Mouse (Mus musculus): ENCODE measurements around the gene Bbs5.
"Not testable (repeated sequence)": the region's sequence is repeated elsewhere in the genome, so short reads cannot be mapped to it uniquely, and the experiment has no call there.

Bbs5 gene

DNA sequence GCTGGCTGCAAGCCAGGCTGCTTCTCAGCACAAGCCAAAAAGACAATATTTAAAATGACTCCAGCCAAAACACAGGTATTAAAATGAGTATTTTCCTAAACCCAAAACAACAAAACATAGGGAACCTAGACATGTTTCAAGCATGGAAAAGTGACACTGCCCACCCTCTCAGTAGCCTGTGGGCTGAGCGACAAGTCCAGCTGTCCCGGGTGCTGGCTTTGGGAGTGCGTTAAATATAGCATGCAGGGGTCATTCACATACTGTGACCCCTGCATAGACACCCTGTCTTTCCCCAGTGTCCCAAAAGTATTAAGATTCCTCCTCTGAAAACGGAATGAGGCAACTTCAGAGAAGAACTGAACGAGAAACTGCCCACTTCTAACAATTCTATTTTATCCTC, 26.8 kb downstream of the Bbs5 start:
- no peak for DNase-seq

DNA sequence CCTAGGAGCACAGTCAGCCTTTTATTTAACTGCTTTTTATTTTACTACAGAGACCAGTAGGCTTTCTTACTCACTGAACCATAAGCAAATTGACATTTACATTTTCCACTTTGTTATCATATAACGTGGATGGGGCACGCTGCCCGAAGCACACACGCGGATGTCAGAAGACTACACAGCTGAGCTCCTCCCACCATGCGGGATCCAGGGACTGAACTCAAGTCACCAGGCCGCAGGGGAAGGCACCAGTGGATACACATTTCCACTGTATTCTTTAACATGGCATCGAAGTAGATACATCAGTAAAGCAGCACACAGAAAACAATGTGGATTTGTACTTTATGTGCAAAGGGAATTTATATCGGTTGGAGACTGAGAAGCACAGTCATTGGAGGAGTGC, 28.3 kb downstream of the Bbs5 start:
- no peak for DNase-seq

- peak; percentile 11 for DNase-seq
These were observed 29.7 kb downstream of the Bbs5 start for GRCm38 (mm10) chr2:69676713-69677112.

GRCm38 (mm10) chr2:69677215-69677614, 30.2 kb downstream of the Bbs5 start:
- DNase-seq: not testable (repeated sequence)

GRCm38 (mm10) chr2:69679990-69680389, 33.0 kb downstream of the Bbs5 start:
- no peak for DNase-seq

DNA sequence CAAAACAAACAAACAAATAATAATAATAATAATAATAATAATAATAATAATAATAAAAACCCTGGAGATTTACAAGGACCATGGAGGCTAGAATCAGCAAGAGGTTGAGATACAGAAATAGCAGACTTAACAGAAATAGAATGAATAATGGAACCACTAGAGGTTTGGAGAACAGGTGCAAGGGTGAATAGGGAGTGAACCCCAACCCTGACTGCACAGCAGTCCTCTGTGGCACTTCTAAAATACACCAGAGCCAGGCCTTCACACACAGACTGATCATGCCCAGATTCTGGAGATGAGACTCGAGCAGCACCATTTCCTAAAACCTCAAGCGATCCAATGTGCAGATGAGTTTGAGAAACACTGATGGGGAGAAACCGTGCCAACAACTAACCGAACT, 35.0 kb downstream of the Bbs5 start:
- DNase-seq: no peak

- no peak for DNase-seq
These were observed 36.2 kb downstream of the Bbs5 start for GRCm38 (mm10) chr2:69683036-69683805.

GRCm38 (mm10) chr2:69684488-69684887, 37.5 kb downstream of the Bbs5 start:
- no peak for DNase-seq

DNA sequence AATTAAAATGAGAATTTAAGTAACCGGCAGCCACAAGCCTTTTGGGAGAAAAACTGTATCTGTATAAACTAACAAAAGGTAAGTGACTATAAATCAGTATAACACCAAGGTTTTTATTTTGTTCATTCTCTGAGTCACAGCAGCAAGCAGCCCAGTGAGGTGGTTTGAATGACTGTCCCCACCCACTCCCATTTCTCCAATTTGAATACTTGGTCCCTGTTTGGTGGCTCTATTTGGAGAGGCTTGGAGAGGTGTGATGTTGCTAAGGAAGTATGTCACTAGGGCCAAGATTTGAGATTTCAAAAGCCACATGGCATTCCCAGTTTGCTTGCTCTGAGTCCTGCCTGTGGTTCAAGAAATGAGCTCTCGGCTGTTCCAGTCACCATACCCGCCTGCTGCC, 43.2 kb downstream of the Bbs5 start:
- no peak for DNase-seq

DNA sequence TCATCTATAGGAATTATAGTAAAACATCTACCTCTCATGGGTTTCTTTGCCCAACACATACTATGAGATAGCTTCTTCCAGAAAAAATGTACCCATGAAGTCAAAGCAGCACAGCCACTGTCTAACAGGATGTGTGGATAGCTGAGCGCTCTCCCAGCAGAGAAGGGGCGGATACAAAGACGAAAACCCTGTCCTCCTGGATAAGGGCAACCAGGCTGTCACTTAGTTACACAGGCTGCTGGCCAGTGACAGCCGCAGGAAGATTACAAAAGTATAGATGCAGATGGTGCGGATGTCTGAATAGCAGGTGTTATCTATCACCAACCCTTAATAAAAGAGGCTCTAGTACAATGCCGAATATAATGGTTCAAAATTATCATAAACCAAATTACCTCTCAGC, 43.9 kb downstream of the Bbs5 start:
- DNase-seq: no peak

DNA sequence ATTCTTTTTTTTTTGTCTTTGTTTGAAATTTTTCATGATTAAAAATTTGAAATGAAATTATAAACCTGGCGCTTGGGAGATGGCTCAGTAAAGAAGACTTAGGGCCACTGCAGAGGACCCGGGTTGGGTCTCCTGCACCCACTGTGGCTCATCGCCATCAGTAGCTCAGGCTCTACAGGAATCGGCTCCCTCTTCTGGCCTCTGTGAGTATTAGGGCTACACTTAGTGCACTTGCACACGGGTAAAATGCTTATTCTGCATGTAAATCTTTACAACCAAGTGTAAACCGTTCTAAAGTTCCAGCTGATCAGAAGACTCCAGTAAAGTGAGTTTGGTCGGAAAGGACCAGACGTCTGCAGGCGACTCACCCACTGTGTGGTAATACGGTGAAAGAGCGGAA, 46.5 kb downstream of the Bbs5 start:
- DNase-seq: no peak

- no peak for DNase-seq
These were observed 53.5 kb downstream of the Bbs5 start for GRCm38 (mm10) chr2:69700446-69700845.

GRCm38 (mm10) chr2:69712171-69712570, 65.2 kb downstream of the Bbs5 start:
- DNase-seq: peak; percentile 10

DNA sequence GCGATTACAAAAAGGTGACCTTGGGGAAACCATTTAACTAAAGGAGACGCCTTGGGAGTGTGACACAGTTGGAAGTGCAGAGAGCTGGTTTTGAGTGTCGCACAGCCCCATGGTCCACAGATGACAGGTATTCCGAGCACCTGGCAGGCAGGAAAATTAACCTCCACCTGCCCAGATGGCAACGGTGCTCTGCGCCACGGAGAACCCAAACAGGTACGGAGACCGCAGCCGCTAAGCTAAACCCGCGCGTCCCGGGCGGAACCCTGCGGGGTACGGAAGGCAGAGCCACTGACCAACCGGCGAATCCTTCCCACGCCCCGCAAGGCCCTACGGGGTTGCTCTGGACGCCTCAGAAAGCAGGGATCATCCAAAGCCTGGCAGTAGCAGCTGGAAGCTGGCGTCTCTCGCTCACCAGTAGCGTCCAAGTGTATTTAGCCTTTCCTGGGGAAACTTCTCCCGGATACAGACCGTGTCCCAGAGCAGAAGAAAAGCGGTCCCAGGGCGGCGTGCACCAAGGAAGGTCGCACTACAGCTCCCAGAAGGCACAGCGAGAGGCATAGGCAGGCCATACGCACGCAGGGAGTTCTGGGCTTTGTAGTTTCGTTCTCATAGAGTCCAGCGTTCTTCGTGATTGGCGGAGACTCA, 66.1 kb downstream of the Bbs5 start, which contains the start of gene Fastkd1:
Gene Fastkd1, minus strand, starts transcription at position 536 of the 645 bp plus-strand sequence.
- peak; percentile 93 for DNase-seq

GRCm38 (mm10) chr2:69713626-69714014, 66.6 kb downstream of the Bbs5 start:
- DNase-seq: no peak

- DNase-seq: no peak
These were observed 67.2 kb downstream of the Bbs5 start for GRCm38 (mm10) chr2:69714126-69714525.

GRCm38 (mm10) chr2:69716483-69716882, 69.5 kb downstream of the Bbs5 start:
- no peak for DNase-seq

All from kidney, postnatal 14 days (tissue).